Mouse (Mus musculus) hindbrain, embryonic 12.5 days (tissue): ENCODE results near the gene Mettl26. TPM values are rescaled to one million over a fixed set of nuclear protein-coding genes. Genes with fewer than 3 reads are reported as not detected.
A peak's percentile ranks its signal among the peaks of the same experiment; 100 is the strongest.

Experiments used
- ATAC-seq: fragments of 200-750 bp; cut with Nextera tagmentation; 2 replicates; pipeline ENCODE4 v1.8.0; 2017; ENCODE audit warnings: moderate TSS enrichment; ENCODE audit not compliant: low FRiP score
- H3K27ac ChIP-seq: fragments of 300-500 bp; sonication (generic); 2 replicates; pipeline ENCODE4 v1.5.1; 2016; ENCODE audit warnings: mild to moderate bottlenecking
- H3K27me3 ChIP-seq: fragments of 300-500 bp; sonication (generic); 2 replicates; pipeline ENCODE4 v1.6.1; 2016; ENCODE audit warnings: mild to moderate bottlenecking
- H3K36me3 ChIP-seq: fragments of 300-500 bp; sonication (generic); 2 replicates; pipeline ENCODE4 v1.6.1; 2016; ENCODE audit warnings: mild to moderate bottlenecking
- H3K4me1 ChIP-seq: fragments of 300-500 bp; sonication (generic); 2 replicates; pipeline ENCODE4 v1.6.1; 2016
- H3K4me2 ChIP-seq: fragments of 300-500 bp; sonication (generic); replicated peaks from 2 replicates; pipeline ENCODE4 v1.6.1; 2016; ENCODE audit warnings: mild to moderate bottlenecking
- H3K4me3 ChIP-seq: fragments of 300-500 bp; sonication (generic); 2 replicates; pipeline ENCODE4 v1.5.1; 2016; ENCODE audit warnings: mild to moderate bottlenecking
- H3K9ac ChIP-seq: fragments of 300-500 bp; sonication (generic); 2 replicates; pipeline ENCODE4 v1.6.1; 2016; ENCODE audit warnings: mild to moderate bottlenecking, moderate library complexity
- H3K9me3 ChIP-seq: fragments of 300-500 bp; sonication (generic); replicated peaks from 2 replicates; pipeline ENCODE4 v1.6.1; 2016; ENCODE audit warnings: mild to moderate bottlenecking
- WGBS: fragments of 180-500 bp; shearing (Covaris S2); methylation state at CpG from one replicate; pipeline ENCODE4 v1.1.7; 2016; 5-methylcytosine and 5-hydroxymethylcytosine counted together
- polyA plus RNA-seq: library from polyadenylated mRNA; unstranded; fragments of >200 nt; fragmentation: Nextera tagmentation; extraction: Ambion mirVana; gene quantifications from 2 replicates; pipeline ENCODE4 v1.2.1, GENCODE M21; 2016

The Mettl26 gene
- polyA plus RNA-seq, 1 experiment from 2014 or later, result 53.2 TPM

DNA sequence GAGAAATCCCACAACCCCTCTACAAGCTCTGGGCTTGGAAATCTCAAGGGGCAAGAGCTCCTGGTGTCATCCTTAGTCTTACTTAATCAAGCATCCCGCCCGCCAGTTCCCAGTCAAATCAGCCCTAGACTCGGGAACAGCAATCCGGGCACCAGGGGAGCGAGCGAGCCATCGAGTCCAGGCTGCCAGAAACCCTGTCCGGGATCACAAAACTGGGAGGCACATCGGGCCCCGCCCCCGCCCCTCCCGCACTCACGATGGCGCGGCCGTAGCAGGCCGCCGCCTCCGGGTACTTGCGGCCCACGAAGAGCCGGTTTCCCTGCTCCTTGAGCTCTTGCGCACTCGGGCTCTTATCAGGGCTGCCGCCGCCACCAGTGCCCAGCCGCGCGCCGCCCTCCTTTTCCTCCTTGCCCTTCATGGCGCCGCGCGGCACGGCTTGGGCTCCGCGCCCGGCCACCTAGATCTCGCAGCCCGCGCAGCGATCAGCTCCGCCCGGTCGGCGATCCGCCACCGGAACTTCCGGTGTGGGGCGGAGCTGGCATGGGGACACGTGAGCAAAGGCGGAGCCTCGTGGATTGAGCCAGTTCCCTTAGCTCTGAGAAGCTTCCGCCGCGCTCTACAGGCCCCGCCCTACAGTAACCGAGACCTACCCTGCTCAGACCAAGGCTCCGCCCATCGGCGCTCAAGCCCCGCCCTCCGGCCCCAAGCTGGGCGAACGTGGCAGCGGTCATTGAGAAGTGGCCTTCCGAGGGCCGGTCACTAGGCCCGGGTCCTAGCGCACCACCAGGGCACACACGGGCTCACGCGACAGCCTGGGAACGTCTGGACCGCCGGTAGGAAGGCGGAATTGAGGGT, 42.2 kb upstream of the Mettl26 start:
- H3K27ac ChIP-seq, result peak overlapping the region; percentile 96
- H3K36me3 ChIP-seq, result peaks cover 36% of the 10 kb centered on the region
- peak; percentile 90 for ATAC-seq
- peak overlapping the region; percentile 73 for H3K4me3 ChIP-seq
- H3K4me1 ChIP-seq, result peaks cover 81% of the 10 kb centered on the region
- H3K9me3 ChIP-seq, result no peaks in the 10 kb centered on the region
- WGBS, result under 1% methylated on average over 67 of the region's 77 CpGs
- peak overlapping the region; percentile 89 for H3K4me2 ChIP-seq
- peak overlapping the region; percentile 84 for H3K9ac ChIP-seq
- no peaks in the 10 kb centered on the region for H3K27me3 ChIP-seq

DNA sequence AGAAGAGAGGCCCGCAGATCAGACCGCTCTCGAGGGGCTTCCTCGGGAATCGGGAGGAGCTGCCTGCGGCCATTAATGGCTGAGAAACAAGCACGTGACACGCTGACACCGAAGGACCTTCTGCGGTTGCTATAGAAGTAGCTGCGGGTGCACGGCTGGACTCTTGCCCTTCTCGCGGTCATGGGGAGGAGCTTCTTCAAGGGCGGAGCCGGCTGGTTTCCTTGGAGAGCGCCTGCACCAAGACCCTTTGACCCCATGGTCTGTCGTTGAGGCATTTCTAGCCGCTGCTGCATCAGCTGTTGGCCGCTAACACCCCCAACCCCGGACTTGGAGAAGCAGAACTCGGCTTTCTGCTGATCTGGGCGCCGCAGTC, 41.6 kb upstream of the Mettl26 start, which contains the start of gene Stub1:
Gene Stub1 (minus strand): TSS at position 114 of the 373 bp plus-strand sequence.
- Histone ChIP-seq H3K36me3 (peaks cover 35% of the 10 kb centered on the region), H3K27me3 (no peaks in the 10 kb centered on the region), H3K4me2 (peak within 1 kb of the TSS; percentile 89), H3K9me3 (no peaks in the 10 kb centered on the region), H3K4me1 (peaks cover 82% of the 10 kb centered on the region), H3K4me3 (peak within 1 kb of the TSS; percentile 73), H3K9ac (peak within 1 kb of the TSS; percentile 84), H3K27ac (peak within 1 kb of the TSS; percentile 96)
- WGBS, result under 1% methylated on average over 24 of the region's 24 CpGs
- ATAC-seq, result peak; percentile 59

DNA sequence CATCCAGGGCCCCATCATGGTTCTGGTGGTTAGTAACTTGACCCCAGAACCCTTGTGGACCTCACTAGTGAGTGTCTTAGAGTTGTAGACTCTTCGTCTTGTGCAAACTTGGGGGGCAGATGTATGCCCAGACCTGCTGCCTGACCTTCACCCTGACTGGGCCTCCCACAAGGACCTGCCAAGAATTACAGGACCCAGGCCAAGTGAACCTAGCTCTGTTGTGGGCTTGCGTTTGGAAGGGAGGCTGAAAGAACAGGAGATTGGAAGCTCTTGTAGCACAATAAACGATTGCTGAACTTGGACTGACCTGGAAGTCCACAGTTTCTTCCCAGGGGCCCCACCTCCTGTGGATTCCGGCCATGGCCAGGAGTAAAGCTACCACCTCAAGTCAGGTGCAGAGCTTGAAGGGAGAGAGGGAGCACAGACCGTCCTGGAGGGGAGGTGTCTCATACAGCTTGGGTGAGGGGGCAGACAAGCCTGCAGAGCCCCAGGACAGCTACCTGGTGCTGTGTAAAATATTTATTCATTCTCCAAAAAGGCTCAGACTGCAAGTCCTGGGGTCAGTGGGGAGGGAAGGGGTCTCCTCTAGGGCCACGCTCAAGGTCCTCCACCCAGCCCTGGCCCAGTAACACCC, 40.8 kb upstream of the Mettl26 start:
- Histone ChIP-seq H3K4me3 (peak overlapping the region; percentile 73), H3K27me3 (no peaks in the 10 kb centered on the region), H3K9me3 (no peaks in the 10 kb centered on the region), H3K4me1 (peaks cover 85% of the 10 kb centered on the region), H3K36me3 (peaks cover 39% of the 10 kb centered on the region), H3K27ac (peak overlapping the region; percentile 96), H3K4me2 (peak overlapping the region; percentile 89), H3K9ac (peak overlapping the region; percentile 84)
- WGBS, result 51% methylated on average over 6 of the region's 6 CpGs
- no peak for ATAC-seq

DNA sequence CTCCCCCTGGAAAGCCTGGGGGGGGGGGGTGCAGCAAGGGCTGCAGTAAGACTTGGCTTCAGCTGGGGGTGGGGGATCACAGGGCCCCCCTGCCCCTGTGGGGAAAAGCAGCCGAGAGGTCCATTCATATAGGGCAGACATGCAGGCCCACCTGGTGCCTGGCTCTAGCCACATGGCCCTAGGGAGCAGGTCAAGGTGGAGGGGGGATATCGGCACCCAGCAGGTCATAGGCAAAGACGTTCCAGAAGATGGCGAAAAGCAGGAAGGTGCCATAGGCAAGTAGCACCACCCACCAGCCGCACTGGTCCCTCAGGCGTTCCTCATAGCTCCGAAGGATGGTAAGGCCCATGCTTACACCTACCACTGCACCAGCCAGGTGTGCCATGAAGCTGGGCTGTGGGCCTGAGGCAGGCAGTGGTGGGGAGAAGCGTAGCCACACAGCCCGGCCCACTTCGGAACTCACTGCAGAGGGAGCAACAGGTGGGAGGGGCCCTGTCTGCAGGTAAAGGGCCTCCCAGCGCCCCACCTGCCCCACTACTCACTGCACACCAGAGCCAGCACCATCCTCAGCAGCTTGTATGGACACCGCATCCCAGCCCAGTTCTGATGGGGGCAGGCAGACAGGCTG, 40.2 kb upstream of the Mettl26 start:
- Histone ChIP-seq H3K4me1 (peaks cover 80% of the 10 kb centered on the region), H3K4me2 (peak overlapping the region; percentile 89), H3K4me3 (peak overlapping the region; percentile 73), H3K36me3 (peaks cover 42% of the 10 kb centered on the region), H3K27me3 (no peaks in the 10 kb centered on the region), H3K27ac (peak overlapping the region; percentile 96; the same call in 1 of the 2 replicates), H3K9ac (peak overlapping the region; percentile 84), H3K9me3 (no peaks in the 10 kb centered on the region)
- WGBS, result 90% methylated on average over 12 of the region's 12 CpGs
- no peak for ATAC-seq

DNA sequence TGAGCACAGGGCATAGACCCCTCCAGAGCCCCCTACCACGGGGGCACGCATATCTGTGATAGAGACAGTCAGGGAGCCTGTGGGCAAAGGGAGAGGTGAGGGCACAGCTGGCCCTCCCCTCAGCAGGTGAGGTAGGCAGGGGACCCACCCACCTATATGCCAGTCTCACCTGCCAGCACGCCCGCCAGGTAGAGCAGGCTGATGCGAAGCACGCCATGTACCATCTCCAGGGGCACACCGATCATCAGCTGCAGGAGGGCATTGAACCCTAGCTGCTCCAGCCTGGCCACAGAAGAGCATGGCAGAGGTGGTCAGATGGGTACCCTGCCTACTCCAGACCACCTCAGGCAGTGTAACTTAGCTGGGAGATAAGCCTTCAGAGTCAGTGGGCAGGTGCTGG, 39.6 kb upstream of the Mettl26 start:
- Histone ChIP-seq H3K27me3 (no peaks in the 10 kb centered on the region), H3K4me2 (peak overlapping the region; percentile 89; the same call in 1 of the 2 replicates), H3K9ac (peak overlapping the region; percentile 84), H3K27ac (no peak overlapping the region), H3K4me1 (peaks cover 74% of the 10 kb centered on the region), H3K36me3 (peaks cover 42% of the 10 kb centered on the region), H3K4me3 (0 out of 2 replicates have a peak overlapping the region, but pooled peaks have one; percentile 73), H3K9me3 (no peaks in the 10 kb centered on the region)
- WGBS, result 93% methylated on average over 7 of the region's 7 CpGs
- no peak for ATAC-seq

DNA sequence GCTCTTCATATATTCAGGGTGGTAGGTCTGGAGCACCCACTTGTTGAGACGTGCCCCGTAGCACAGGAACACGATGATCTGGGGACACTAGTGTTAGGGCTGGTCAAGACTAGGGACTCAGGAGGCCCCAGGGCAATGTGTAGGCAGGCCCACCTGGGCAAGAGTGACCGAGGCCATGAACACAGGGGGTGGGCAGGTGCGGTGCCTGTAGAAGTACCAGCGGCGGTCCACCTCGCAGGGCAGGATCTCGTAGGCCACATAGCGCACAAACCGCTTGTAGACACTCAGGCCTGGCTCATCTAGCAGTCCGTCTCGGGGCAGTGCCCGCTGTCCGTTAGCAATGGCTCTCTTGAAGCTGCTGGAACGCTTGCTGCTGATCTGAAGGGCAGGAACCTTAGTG, 39.1 kb upstream of the Mettl26 start:
- Histone ChIP-seq H3K9me3 (no peaks in the 10 kb centered on the region), H3K4me3 (no peak overlapping the region), H3K9ac (peak overlapping the region; percentile 80; the same call in 1 of the 2 replicates), H3K27ac (peak overlapping the region; percentile 86; the same call in 1 of the 2 replicates), H3K4me2 (peak overlapping the region; percentile 89; the same call in 1 of the 2 replicates), H3K4me1 (peaks cover 69% of the 10 kb centered on the region), H3K36me3 (peaks cover 42% of the 10 kb centered on the region), H3K27me3 (no peaks in the 10 kb centered on the region)
- ATAC-seq, result no peak
- 95% methylated on average over 16 of the region's 16 CpGs for WGBS

DNA sequence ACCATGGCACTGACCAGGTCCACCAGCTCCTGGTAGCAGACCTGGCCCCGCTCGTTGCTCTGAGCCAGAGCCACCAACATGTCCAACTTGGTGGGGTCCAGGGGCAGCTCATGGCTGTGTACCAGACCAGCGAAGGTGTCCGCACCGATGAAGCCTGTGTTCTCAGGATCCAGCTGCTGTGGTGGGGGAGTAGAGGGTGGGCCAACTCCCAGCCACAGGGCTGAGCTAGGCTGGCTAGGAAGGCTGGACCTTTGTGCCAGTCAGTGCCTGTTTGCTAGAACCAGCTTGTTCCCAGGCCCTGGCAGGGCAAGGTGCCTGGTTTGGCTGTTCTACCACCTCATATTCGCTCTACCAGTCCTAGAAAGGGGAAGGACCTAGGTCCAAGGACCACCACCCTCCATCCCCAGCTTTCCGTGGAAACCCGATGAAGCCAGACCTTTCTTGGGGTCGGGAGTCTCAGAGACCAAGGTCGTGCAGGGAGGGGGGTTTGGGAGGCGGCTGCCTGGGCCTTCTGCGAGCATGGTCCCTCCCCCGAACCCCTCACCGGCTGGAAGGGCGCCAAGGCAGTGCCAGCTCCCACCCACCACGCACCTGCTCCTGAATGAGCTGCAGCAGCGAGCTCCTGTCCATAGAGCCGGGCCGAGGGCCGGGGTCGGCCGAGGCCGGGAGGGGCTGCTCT, 38.3 kb upstream of the Mettl26 start:
- H3K27me3 ChIP-seq, result no peaks in the 10 kb centered on the region
- H3K9ac ChIP-seq, result peak overlapping the region; percentile 80
- ATAC-seq, result no peak
- peak overlapping the region; percentile 86 for H3K27ac ChIP-seq
- H3K9me3 ChIP-seq, result no peaks in the 10 kb centered on the region
- H3K36me3 ChIP-seq, result peaks cover 42% of the 10 kb centered on the region
- peak overlapping the region; percentile 41 for H3K4me3 ChIP-seq
- peak overlapping the region; percentile 82 for H3K4me2 ChIP-seq
- 25% methylated on average over 22 of the region's 23 CpGs for WGBS
- peaks cover 62% of the 10 kb centered on the region for H3K4me1 ChIP-seq

DNA sequence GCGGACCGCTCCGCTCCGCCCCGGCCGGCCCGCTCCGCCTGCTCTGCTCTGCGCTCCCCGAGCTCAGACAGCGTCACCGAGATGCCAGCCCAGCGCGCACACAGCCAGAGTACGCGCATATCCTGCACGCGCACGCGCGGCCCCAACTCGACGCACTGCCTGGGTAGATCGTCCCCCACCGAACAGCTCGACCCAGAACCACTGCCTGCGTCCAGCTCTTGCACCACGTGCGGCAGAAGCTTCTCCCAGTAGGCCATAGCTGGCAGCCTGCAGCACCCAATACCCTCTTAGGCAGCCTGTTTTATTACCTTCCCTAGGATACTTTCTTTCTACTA, 37.8 kb upstream of the Mettl26 start, which contains the start of gene Rhbdl1:
Gene Rhbdl1 (minus strand): TSS at position 220 of the 335 bp plus-strand sequence.
- peak within 1 kb of the TSS; percentile 41 for H3K4me3 ChIP-seq
- no peaks in the 10 kb centered on the region for H3K27me3 ChIP-seq
- peak; percentile 21; the same call in 1 of the 2 replicates for ATAC-seq
- peaks cover 45% of the 10 kb centered on the region for H3K36me3 ChIP-seq
- peak within 1 kb of the TSS; percentile 86 for H3K27ac ChIP-seq
- peak within 1 kb of the TSS; percentile 80 for H3K9ac ChIP-seq
- H3K9me3 ChIP-seq, result no peaks in the 10 kb centered on the region
- peaks cover 57% of the 10 kb centered on the region for H3K4me1 ChIP-seq
- WGBS, result 2% methylated on average over 27 of the region's 29 CpGs
- H3K4me2 ChIP-seq, result peak within 1 kb of the TSS; percentile 82

DNA sequence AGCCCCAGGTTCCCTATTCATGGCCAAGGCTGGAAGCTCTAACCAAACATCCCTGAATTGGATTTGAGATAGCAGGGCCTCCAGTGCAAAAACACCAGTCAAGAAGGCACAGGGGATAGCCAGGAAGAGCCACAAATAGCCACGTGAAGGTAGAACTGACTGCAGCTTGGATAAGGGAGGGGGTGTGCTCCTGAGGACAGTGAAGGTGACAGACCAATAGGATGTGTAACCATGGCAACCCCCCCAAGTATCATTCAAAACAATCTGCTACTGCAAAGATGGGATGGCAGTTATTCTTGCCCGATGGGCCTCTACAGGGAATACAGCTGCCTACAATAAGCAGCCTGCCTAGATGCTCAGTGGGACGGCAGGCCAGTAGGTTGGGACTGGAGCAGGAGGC, 37.3 kb upstream of the Mettl26 start:
- no peaks in the 10 kb centered on the region for H3K27me3 ChIP-seq
- WGBS, result 24% methylated on average over 3 of the region's 3 CpGs
- peak overlapping the region; percentile 82 for H3K4me2 ChIP-seq
- no peak for ATAC-seq
- H3K4me1 ChIP-seq, result peaks cover 55% of the 10 kb centered on the region
- peaks cover 50% of the 10 kb centered on the region for H3K36me3 ChIP-seq
- H3K4me3 ChIP-seq, result peak overlapping the region; percentile 41
- H3K9ac ChIP-seq, result peak overlapping the region; percentile 80
- H3K27ac ChIP-seq, result peak overlapping the region; percentile 86
- H3K9me3 ChIP-seq, result no peaks in the 10 kb centered on the region

DNA sequence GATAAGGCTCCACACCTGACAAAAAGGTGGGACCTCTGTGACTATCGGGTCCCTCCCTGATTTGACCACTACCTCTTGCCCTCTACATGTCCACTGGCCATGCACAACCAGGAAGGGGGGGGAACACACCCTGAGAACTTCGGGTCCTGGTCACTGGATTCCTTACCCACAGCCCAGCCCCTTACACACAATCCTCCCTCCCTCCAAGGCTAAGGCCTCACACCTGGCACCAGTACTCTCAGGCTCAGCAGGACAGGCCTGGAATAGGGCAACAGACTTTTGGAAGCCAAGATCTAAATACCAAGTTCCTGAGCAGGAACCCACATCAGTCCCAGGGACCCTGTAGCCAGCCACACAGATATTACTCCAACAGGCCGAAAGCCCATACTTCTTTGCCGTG, 36.0 kb upstream of the Mettl26 start:
- Histone ChIP-seq H3K9me3 (no peaks in the 10 kb centered on the region), H3K9ac (0 out of 2 replicates have a peak overlapping the region, but pooled peaks have one; percentile 13), H3K4me3 (no peak overlapping the region), H3K4me1 (peaks cover 60% of the 10 kb centered on the region), H3K27me3 (no peaks in the 10 kb centered on the region), H3K27ac (peak overlapping the region; percentile 13; the same call in 1 of the 2 replicates), H3K36me3 (peaks cover 51% of the 10 kb centered on the region), H3K4me2 (no peak overlapping the region)
- ATAC-seq, result no peak
- WGBS, result 82% methylated on average over 4 of the region's 4 CpGs

DNA sequence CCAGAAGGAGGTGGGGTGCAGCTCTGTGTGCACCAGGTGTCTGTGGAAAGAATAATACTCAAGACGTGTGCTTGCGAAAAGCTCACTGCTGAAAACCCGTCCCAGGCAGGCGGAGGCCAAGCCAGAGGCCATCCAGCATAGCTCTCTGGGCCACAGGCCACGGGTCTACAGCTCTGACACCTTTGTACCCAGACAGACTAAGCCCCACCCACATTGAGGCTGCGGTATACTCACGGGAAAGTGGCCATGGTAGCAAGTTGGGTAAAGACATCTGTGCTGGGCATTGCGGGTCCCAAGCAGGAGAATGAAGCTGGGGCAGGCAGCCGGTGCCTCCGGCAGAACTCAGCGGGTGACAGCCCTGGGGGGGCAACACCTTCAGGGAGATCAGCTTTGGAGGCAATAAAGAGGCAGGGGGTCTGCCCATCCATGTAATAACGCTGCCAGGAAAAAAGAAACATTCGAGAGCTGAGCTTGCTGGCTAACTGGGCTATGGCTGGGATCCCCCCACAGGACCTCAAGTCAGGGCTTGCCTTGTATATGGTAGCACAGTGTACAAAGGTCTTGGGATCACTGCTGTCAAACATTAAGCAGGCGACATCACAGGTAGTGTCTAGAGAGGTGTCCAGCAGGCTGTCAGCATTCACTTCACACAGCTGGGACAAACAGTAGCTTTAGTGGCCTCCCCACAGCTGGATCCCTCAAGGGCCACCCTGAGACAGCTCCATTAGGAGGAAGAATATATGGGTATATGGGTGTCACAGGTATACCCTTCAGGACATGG, 35.2 kb upstream of the Mettl26 start:
- Histone ChIP-seq H3K9me3 (no peaks in the 10 kb centered on the region), H3K4me2 (no peak overlapping the region), H3K27me3 (no peaks in the 10 kb centered on the region), H3K27ac (peak overlapping the region; percentile 13; the same call in 1 of the 2 replicates), H3K4me3 (no peak overlapping the region), H3K4me1 (peaks cover 55% of the 10 kb centered on the region), H3K36me3 (peaks cover 51% of the 10 kb centered on the region), H3K9ac (no peak overlapping the region)
- 84% methylated on average over 14 of the region's 14 CpGs for WGBS
- ATAC-seq, result no peak
